Comparison of ENCODE assay signal across 24 mouse cellular contexts in the genomic region with DNA sequence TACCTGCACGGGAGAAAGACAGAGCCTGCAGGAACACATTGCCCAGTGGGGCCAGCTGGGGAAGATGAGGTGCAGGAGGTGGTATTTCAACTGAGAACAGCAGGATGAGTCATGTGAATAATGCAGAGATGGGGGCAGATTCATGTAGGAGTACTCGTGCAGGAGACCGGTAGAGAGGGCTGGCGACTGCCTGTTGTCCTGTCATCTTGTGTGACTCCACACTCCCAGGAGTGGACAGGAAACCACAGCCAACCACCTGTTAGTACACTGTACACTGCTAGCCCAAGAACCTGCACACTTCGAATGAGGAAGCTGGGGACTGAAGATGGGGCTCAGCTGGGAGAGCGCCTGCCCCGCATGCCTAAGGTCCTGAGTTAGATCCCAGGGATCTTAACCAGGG. TPM values are rescaled to one million over a fixed set of nuclear protein-coding genes. Genes with fewer than 3 reads are reported as not detected.
A peak's percentile ranks its signal among the peaks of the same experiment; 100 is the strongest.
DNase-seq lines count a peak whose midpoint lies in the region.
"Had no signal": no experiment of that assay in that cellular context is flagged by ENCODE, and none has a peak within 500 bp of the region (broad histone marks: within the 10 kb centered on the region; RNA-seq: fewer than 3 reads in every experiment).

No protein-coding gene starts in this region.

- intact Hi-C loops in left cerebral cortex, postnatal 10 days (cut with DNase I), result no loop called here

- no peaks in the 10 kb centered on the region for H3K9me3 ChIP-seq in limb, embryonic 10.5 days (replicated peaks)
- H3K9me3 ChIP-seq: embryonic facial prominence, embryonic 13.5 days; forebrain, embryonic 12.5 days; heart, embryonic 10.5 days; heart, embryonic 15.5 days; hindbrain, embryonic 10.5 days had no signal

- no peaks in the 10 kb centered on the region for H3K36me3 ChIP-seq in limb, embryonic 10.5 days
- H3K36me3 ChIP-seq: embryonic facial prominence, embryonic 13.5 days; forebrain, embryonic 12.5 days; heart, embryonic 10.5 days; heart, embryonic 15.5 days; hindbrain, embryonic 10.5 days had no signal

- peak; percentile 12 for DNase-seq in cerebellum, adult 9-11 months
- DNase-seq in cerebellum, adult 18-20 months, result no peak
- peak; percentile 30 for DNase-seq in c-Kit-positive CD71-negative TER-119-negative erythroid progenitor cells, embryonic 14.5 days (ENCODE audit: low read depth)
- DNase-seq in limb, embryonic 10.5 days (ENCODE audit: low spot score), result peak; percentile 24
- DNase-seq in left cerebral cortex, postnatal 10 days (ENCODE audit: extremely low spot score in 1 of 2, low spot score in 2 of 2), result no peak
- no peak for DNase-seq in frontal cortex, postnatal 36 days (ENCODE audit: low spot score in 2 of 2)
- no peak for DNase-seq in frontal cortex, postnatal 10 days (ENCODE audit: low spot score in 2 of 2)
- DNase-seq: adrenal gland, adult 8-10 months; adrenal gland, postnatal 36 days; cerebellum, adult 2 months; cerebellum, postnatal 14 days; forebrain, postnatal 0 days; gastrocnemius, postnatal 36 days; heart, adult 18-20 months; heart, postnatal 14 days had no signal

- 68% methylated on average over 7 of the region's 7 CpGs for WGBS in limb, embryonic 10.5 days

- peaks cover 27% of the 10 kb centered on the region for H3K4me1 ChIP-seq in limb, embryonic 10.5 days

- H3K27me3 ChIP-seq in limb, embryonic 10.5 days (ENCODE audit: low read depth, poor library complexity, severe bottlenecking), result peaks cover 96% of the 10 kb centered on the region

- H3K27ac ChIP-seq in limb, embryonic 10.5 days, result no peak overlapping the region
- H3K27ac ChIP-seq: embryonic facial prominence, embryonic 13.5 days; forebrain, embryonic 12.5 days; heart, embryonic 10.5 days; heart, embryonic 15.5 days; hindbrain, embryonic 10.5 days; hindbrain, embryonic 14.5 days had no signal

- no peak overlapping the region for H3K4me3 ChIP-seq in limb, embryonic 10.5 days
- H3K4me3 ChIP-seq: embryonic facial prominence, embryonic 13.5 days; forebrain, embryonic 12.5 days; heart, embryonic 10.5 days; heart, embryonic 15.5 days; hindbrain, embryonic 10.5 days had no signal

RNA-seq across cellular contexts. Expression of gene Trnp1, which starts 3.2 kb away (rescaled TPM):
- polyA plus RNA-seq in limb, embryonic 10.5 days (2016; fragmentation: Nextera tagmentation; extraction: Ambion mirVana), result 0.46 and 0.65 TPM in 2 replicates
- 100 to 1,000 TPM; 114 to 119 TPM for total RNA-seq in left cerebral cortex, postnatal 10 days (2021)
- total RNA-seq: CH12.LX had no signal

RNA-seq across cellular contexts. Expression of gene Kdf1, which starts 17.2 kb away (rescaled TPM):
- 6.7 and 8.5 TPM in 2 replicates for polyA plus RNA-seq in limb, embryonic 10.5 days (2016; fragmentation: Nextera tagmentation; extraction: Ambion mirVana)
- total RNA-seq in left cerebral cortex, postnatal 10 days (2021), result under 1 TPM in 1 of 2 experiments, not detected in 1; 0.47 TPM
- total RNA-seq: CH12.LX; forebrain, postnatal 0 days; gastrocnemius, adult 8-10 months; gastrocnemius, postnatal 36 days; heart, adult 18-20 months; heart, postnatal 14 days had no signal
- polyA plus RNA-seq: cerebellum, adult 2 months; hindbrain, embryonic 14.5 days had no signal

RNA-seq across cellular contexts. Expression of gene Tent5b, which starts 21.6 kb away (rescaled TPM):
- 0.68 and 1.1 TPM in 2 replicates for polyA plus RNA-seq in limb, embryonic 10.5 days (2016; fragmentation: Nextera tagmentation; extraction: Ambion mirVana)
- total RNA-seq in left cerebral cortex, postnatal 10 days (2021), result not detected
- total RNA-seq: CH12.LX had no signal

RNA-seq across cellular contexts. Expression of gene Nudc, which starts 44.3 kb away (rescaled TPM):
- polyA plus RNA-seq in limb, embryonic 10.5 days (2016; fragmentation: Nextera tagmentation; extraction: Ambion mirVana), result 493 and 582 TPM in 2 replicates
- total RNA-seq in left cerebral cortex, postnatal 10 days (2021), result 100 to 1,000 TPM; 106 to 120 TPM

RNA-seq across cellular contexts. Expression of gene Nr0b2, which starts 51.7 kb away (rescaled TPM):
- polyA plus RNA-seq in limb, embryonic 10.5 days (2016; fragmentation: Nextera tagmentation; extraction: Ambion mirVana), result 0.13 TPM in 1 of 2 replicates, not detected in the other
- not detected for total RNA-seq in left cerebral cortex, postnatal 10 days (2021)
- total RNA-seq: CH12.LX; forebrain, postnatal 0 days; gastrocnemius, postnatal 36 days had no signal
- polyA plus RNA-seq: brain, embryonic 14.5 days; embryonic facial prominence, embryonic 13.5 days; forebrain, embryonic 12.5 days; forebrain, postnatal 0 days; hindbrain, embryonic 14.5 days had no signal

Comparison
In these comparisons a context has a peak if more than half of its experiments do, and no peak if none do; other contexts are left out.
1. DNase-seq: peak in cerebellum, adult 9-11 months (single experiment), c-Kit-positive CD71-negative TER-119-negative erythroid progenitor cells, embryonic 14.5 days (single experiment) and limb, embryonic 10.5 days (single experiment); none in cerebellum, adult 18-20 months (0 of 2), left cerebral cortex, postnatal 10 days (0 of 2), frontal cortex, postnatal 36 days (0 of 2) and frontal cortex, postnatal 10 days (0 of 2).